Mouse (Mus musculus) adrenal gland, postnatal 4 days (tissue): ENCODE data around the gene Gm42878. TPM values are rescaled to one million over a fixed set of nuclear protein-coding genes. Genes with fewer than 3 reads are reported as not detected.
"Not testable (repeated sequence)": the region's sequence is repeated elsewhere in the genome, so short reads cannot be mapped to it uniquely, and the experiment has no call there.

Experiments used
- DNase-seq, 2 experiments: peaks; one replicate each; pipeline ENCODE4 v3.0.0; 2021 to 2022; ENCODE audit warnings: low spot score in 2 of 2, mixed read lengths in 2 of 2
- total RNA-seq, 2 experiments: library from RNA; stranded (reverse); gene quantifications; 2 replicates each; pipeline ENCODE4 v1.2.3; 2021

Gene Gm42878
- total RNA-seq, 2 experiments from 2014 or later: not detected

GRCm38 (mm10) chr5:121501424-121501996 lies 43.8 kb downstream of the Gm42878 start:
- DNase-seq: not testable (repeated sequence)

DNA sequence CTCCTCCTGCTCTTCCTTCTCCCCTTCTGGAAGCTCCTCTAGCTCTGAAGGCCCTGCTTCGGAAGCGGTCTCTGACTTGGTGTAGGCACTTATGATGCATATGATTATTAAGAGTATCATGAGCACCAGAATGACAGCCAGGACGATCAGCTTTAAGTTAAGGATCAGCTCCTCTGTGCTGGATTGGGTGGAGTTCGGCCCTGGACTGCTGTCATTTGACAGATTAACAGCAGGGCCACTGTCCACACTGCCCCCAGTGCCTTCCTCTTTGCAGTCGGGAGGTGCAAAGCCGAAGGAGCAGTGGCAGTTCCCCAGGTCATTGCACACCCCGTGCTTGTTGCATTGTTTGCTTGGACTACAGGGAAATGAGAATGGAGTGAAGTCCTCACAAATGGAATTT lies 44.6 kb downstream of the Gm42878 start:
- DNase-seq: no peak

GRCm38 (mm10) chr5:121493305-121493704 lies 52.0 kb downstream of the Gm42878 start:
- DNase-seq: no peak

DNA sequence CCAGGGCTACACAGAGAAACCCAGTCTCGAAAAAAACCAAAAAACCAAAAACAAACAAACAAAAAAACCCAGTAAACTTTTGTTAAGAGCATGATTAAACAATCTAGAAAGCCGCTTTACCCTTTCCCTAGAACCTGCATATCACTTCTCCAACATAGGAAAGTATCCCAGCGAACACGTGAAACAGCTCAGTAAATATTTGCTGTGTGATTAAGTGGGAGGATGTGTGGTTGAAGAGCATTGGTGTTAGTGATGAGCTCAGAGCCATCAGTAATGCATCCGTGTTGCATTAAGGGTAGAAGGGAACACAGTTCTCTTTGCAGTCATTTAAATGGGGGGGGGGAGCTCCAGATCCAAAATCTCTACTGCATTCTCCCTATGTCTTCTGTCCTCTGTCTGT lies 60.5 kb downstream of the Gm42878 start:
- no peak for DNase-seq

DNA sequence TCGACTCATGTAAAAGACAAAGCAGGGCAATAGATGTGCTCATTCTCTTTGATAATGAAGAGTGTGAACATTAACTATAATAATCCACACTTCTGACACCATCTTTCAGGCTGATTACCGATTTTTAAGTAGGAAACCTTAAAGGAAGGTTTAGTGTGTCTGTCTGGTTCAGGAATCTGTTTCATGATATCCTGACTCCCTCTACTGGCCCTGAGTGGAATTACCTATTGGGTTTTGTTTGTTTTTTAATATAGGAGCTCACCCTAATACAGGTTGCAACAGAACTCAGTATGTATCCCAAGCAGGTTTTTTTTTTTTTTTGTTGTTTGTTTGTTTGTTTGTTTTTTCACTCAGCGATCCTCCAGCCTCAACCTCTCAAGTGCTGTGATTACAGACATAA lies 67.6 kb downstream of the Gm42878 start:
- DNase-seq: no peak

DNA sequence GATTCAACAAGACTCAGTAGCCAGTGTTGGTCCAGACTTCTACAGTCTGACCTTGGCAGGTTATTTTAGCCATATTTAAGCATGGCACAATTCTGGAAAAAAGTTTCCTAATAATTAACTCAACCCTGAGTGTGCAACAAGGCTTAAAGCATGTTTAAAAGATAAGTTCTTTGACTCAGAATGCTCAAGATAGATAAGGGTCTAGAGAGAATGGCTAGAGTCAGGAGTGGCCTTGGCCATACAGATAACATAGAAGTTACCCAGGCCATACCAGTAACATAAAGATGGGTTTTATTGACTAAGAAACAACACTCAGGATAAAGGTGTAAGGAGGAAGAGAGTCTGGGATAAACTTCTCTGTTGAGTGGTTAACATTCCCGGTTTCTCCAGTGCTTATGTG lies 69.2 kb downstream of the Gm42878 start:
- no peak for DNase-seq

GRCm38 (mm10) chr5:121474610-121475009 lies 70.7 kb downstream of the Gm42878 start:
- no peak for DNase-seq

- DNase-seq: no peak
These were observed 72.9 kb downstream of the Gm42878 start for GRCm38 (mm10) chr5:121472411-121472810.

- no peak for DNase-seq
These were observed 75.7 kb downstream of the Gm42878 start for GRCm38 (mm10) chr5:121469566-121469965.

Other genes starting within 250 kb of the Gm42878 start
- 10 to 100 TPM; 58.7 to 77.7 TPM for gene Trafd1, start 159.8 kb downstream of the Gm42878 start, total RNA-seq
- gene Naa25, start 147.5 kb downstream of the Gm42878 start, total RNA-seq: 10 to 100 TPM; 29.9 to 31.7 TPM
- 1 to 10 TPM; 2.9 to 5.6 TPM for gene Tmem116, start 93.6 kb downstream of the Gm42878 start, total RNA-seq
- 100 to 1,000 TPM; 136 to 146 TPM for gene Erp29, start 93.0 kb downstream of the Gm42878 start, total RNA-seq
- gene Adam1b, start 42.0 kb downstream of the Gm42878 start, total RNA-seq: not detected
- 1 to 10 TPM; 9.6 to 9.9 TPM for gene Adam1a, start within 50 bp of the Gm42878 start, total RNA-seq
- gene Mapkapk5, start 423 bp upstream of the Gm42878 start, total RNA-seq: 10 to 100 TPM; 82.4 to 92.1 TPM
- 100 to 1,000 TPM; 858 to 942 TPM for gene Aldh2, start 48.3 kb upstream of the Gm42878 start, total RNA-seq
- gene Acad12, start 73.5 kb upstream of the Gm42878 start, total RNA-seq: 10 to 100 TPM; 13.3 to 14.5 TPM
- gene Acad10, start 115.0 kb upstream of the Gm42878 start, total RNA-seq: 10 to 100 TPM; 19.8 to 22.4 TPM
- gene Brap, start 115.1 kb upstream of the Gm42878 start, total RNA-seq: 10 to 100 TPM; 52.8 to 54.4 TPM
- gene Atxn2, start 165.9 kb upstream of the Gm42878 start, total RNA-seq: 100 to 1,000 TPM; 191 to 216 TPM